Mouse (Mus musculus) hindbrain, embryonic 13.5 days (tissue): Measurements from ENCODE around the gene Mfsd4a. TPM values are rescaled to one million over a fixed set of nuclear protein-coding genes. Genes with fewer than 3 reads are reported as not detected.
A peak's percentile ranks its signal among the peaks of the same experiment; 100 is the strongest.

Experiments
- ATAC-seq: fragments of 200-750 bp; cut with Nextera tagmentation; 2 replicates; pipeline ENCODE4 v1.8.0; 2017; ENCODE audit warnings: moderate TSS enrichment; ENCODE audit not compliant: low FRiP score
- H3K27ac ChIP-seq: fragments of 300-500 bp; sonication (generic); 2 replicates; pipeline ENCODE4 v1.5.1; 2015; ENCODE audit warnings: inconsistent platforms, mild to moderate bottlenecking, moderate library complexity
- H3K27me3 ChIP-seq: fragments of 300-500 bp; sonication (generic); 2 replicates; pipeline ENCODE4 v1.6.1; 2015; ENCODE audit warnings: mild to moderate bottlenecking, inconsistent platforms
- H3K36me3 ChIP-seq: fragments of 300-500 bp; sonication (generic); 2 replicates; pipeline ENCODE4 v1.6.1; 2015; ENCODE audit warnings: mild to moderate bottlenecking, inconsistent platforms
- H3K4me1 ChIP-seq: fragments of 300-500 bp; sonication (generic); replicated peaks from 2 replicates; pipeline ENCODE4 v1.6.1; 2015; ENCODE audit warnings: inconsistent platforms
- H3K4me2 ChIP-seq: fragments of 300-500 bp; sonication (generic); 2 replicates; pipeline ENCODE4 v1.6.1; 2015; ENCODE audit warnings: inconsistent platforms, mild to moderate bottlenecking, moderate library complexity
- H3K4me3 ChIP-seq: fragments of 300-500 bp; sonication (generic); 2 replicates; pipeline ENCODE4 v1.5.1; 2015; ENCODE audit warnings: mild to moderate bottlenecking, inconsistent platforms
- H3K9ac ChIP-seq: fragments of 300-500 bp; sonication (generic); 2 replicates; pipeline ENCODE4 v1.6.1; 2015; ENCODE audit warnings: mild to moderate bottlenecking, inconsistent platforms
- H3K9me3 ChIP-seq: fragments of 300-500 bp; sonication (generic); 2 replicates; pipeline ENCODE4 v1.6.1; 2016; ENCODE audit warnings: inconsistent platforms
- WGBS: fragments of 180-500 bp; shearing (Covaris S2); methylation state at CpG from one replicate; pipeline ENCODE4 v1.1.7; 2015; 5-methylcytosine and 5-hydroxymethylcytosine counted together
- polyA plus RNA-seq: library from polyadenylated mRNA; unstranded; fragments of >200 nt; fragmentation: Nextera tagmentation; extraction: Ambion mirVana; gene quantifications from 2 replicates; pipeline ENCODE4 v1.2.1, GENCODE M21; 2015

Gene Mfsd4a
- polyA plus RNA-seq, 1 experiment from 2014 or later = 7.2 TPM

GRCm38 (mm10) chr1:132007828-132008827 is 59.7 kb downstream of the Mfsd4a start:
- no peaks in the 10 kb centered on the region for H3K9me3 ChIP-seq
- peak overlapping the region; percentile 64 for H3K4me2 ChIP-seq
- 1% methylated on average over 64 of the region's 72 CpGs for WGBS
- H3K4me3 ChIP-seq = peak overlapping the region; percentile 79
- H3K4me1 ChIP-seq = peaks cover 22% of the 10 kb centered on the region
- H3K9ac ChIP-seq = peak overlapping the region; percentile 92
- H3K27me3 ChIP-seq = no peaks in the 10 kb centered on the region
- peak; percentile 93 for ATAC-seq
- H3K27ac ChIP-seq = peak overlapping the region; percentile 98
- no peaks in the 10 kb centered on the region for H3K36me3 ChIP-seq

GRCm38 (mm10) chr1:132007282-132007815 is 60.5 kb downstream of the Mfsd4a start, which contains the start of gene Elk4:
TSS of gene Elk4 (plus strand) at chr1:132007607.
- Histone ChIP-seq H3K4me2 (peak within 1 kb of the TSS; percentile 64), H3K4me1 (peaks cover 22% of the 10 kb centered on the region), H3K9ac (peak within 1 kb of the TSS; percentile 92), H3K36me3 (no peaks in the 10 kb centered on the region), H3K27me3 (no peaks in the 10 kb centered on the region), H3K4me3 (peak within 1 kb of the TSS; percentile 79), H3K9me3 (no peaks in the 10 kb centered on the region), H3K27ac (peak within 1 kb of the TSS; percentile 98)
- WGBS = under 1% methylated on average over 59 of the region's 61 CpGs
- peak; percentile 94 for ATAC-seq

DNA sequence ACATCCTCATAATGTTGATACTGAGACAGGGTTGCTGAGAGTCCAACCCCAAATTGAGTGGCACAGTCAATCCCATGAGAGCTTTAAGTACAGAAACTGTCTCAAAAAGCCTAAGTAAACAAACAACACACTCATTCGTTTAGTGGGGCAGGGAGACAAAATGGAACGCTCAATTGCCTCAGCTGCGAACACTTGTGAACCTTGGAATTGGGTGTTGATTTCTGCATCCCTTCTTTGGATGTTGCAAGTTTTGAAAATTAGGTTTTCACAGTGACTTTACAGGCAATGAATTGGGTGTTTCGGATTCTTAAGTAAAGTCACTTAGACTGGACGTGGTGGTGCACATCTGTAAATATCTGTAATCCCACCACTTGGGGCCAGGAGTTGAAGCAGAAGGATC is 61.1 kb downstream of the Mfsd4a start:
- Histone ChIP-seq H3K9ac (peak overlapping the region; percentile 92; the same call in 1 of the 2 replicates), H3K36me3 (no peaks in the 10 kb centered on the region), H3K4me1 (peaks cover 22% of the 10 kb centered on the region), H3K9me3 (no peaks in the 10 kb centered on the region), H3K27me3 (no peaks in the 10 kb centered on the region), H3K4me3 (peak overlapping the region; percentile 79), H3K27ac (peak overlapping the region; percentile 98), H3K4me2 (peak overlapping the region; percentile 64)
- WGBS = 38% methylated on average over 5 of the region's 5 CpGs
- ATAC-seq = no peak

GRCm38 (mm10) chr1:132006046-132006445 is 61.8 kb downstream of the Mfsd4a start:
- no peak overlapping the region for H3K4me2 ChIP-seq
- ATAC-seq = no peak
- 91% methylated on average over 3 of the region's 3 CpGs for WGBS
- H3K4me3 ChIP-seq = no peak overlapping the region
- no peaks in the 10 kb centered on the region for H3K9me3 ChIP-seq
- H3K9ac ChIP-seq = no peak overlapping the region
- peaks cover 22% of the 10 kb centered on the region for H3K4me1 ChIP-seq
- H3K27me3 ChIP-seq = no peaks in the 10 kb centered on the region
- no peak overlapping the region for H3K27ac ChIP-seq
- no peaks in the 10 kb centered on the region for H3K36me3 ChIP-seq

DNA sequence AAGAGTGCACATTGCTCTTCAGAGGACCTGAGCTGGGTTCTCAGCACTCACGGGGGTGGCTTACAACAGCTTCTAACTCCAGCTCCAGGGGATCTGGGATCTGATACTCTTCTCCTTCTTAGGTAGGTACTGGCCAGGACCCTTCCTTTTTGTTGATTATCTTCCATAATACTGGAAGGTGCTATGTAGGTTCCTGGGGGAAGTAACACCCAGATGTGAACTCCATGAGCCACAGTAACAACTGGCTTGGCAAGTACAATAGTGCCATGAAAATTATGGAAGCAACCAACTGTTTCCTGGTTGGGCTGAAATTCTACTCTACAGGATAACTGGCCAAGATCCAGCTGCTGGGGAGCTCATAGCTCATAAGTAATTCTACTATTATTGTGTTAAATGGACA is 62.4 kb downstream of the Mfsd4a start:
- H3K36me3 ChIP-seq = no peaks in the 10 kb centered on the region
- peaks cover 22% of the 10 kb centered on the region for H3K4me1 ChIP-seq
- WGBS = 90% methylated on average over 1 of the region's 1 CpGs
- no peak overlapping the region for H3K4me3 ChIP-seq
- no peaks in the 10 kb centered on the region for H3K9me3 ChIP-seq
- no peak overlapping the region for H3K9ac ChIP-seq
- ATAC-seq = no peak
- H3K4me2 ChIP-seq = no peak overlapping the region
- H3K27ac ChIP-seq = no peak overlapping the region
- no peaks in the 10 kb centered on the region for H3K27me3 ChIP-seq

DNA sequence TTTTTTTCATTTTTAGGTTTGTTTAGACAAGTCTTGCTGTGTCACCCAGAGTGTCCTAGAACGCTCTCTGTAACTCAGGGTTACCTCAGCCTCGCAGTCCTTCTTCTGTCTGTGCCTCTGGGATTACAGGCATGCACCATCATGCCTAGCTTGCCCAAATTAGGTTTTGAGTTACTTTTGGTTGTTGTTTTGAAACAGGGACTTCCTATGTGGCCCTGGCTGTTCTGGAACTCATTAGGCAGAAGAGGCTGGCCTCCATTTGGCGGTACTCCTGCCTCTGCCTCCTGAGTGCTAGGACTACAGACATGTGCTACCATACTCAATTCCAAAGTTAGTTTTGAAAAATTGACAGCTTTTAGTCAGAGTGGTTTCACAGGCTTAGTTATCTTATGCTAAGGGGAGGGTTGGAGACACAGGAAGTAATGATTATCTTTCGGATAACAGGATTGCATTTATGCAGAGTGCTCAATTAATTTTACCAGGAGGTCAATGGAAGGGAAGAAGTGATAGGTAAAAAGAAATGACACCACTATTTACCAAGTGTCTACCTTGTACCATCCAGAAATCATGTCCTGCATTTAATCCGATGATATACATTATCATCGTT is 63.2 kb downstream of the Mfsd4a start:
- Histone ChIP-seq H3K9ac (no peak overlapping the region), H3K4me3 (no peak overlapping the region), H3K27me3 (no peaks in the 10 kb centered on the region), H3K4me1 (peaks cover 18% of the 10 kb centered on the region), H3K4me2 (no peak overlapping the region), H3K36me3 (no peaks in the 10 kb centered on the region), H3K27ac (no peak overlapping the region), H3K9me3 (no peaks in the 10 kb centered on the region)
- ATAC-seq = no peak
- 87% methylated on average over 6 of the region's 6 CpGs for WGBS

- Histone ChIP-seq H3K9ac (no peak overlapping the region), H3K4me2 (no peak overlapping the region), H3K4me1 (peaks cover 10% of the 10 kb centered on the region), H3K27me3 (no peaks in the 10 kb centered on the region), H3K36me3 (no peaks in the 10 kb centered on the region), H3K9me3 (no peaks in the 10 kb centered on the region), H3K4me3 (no peak overlapping the region), H3K27ac (no peak overlapping the region)
- no peak for ATAC-seq
- 67% methylated on average over 1 of the region's 1 CpGs for WGBS
These were observed 64.0 kb downstream of the Mfsd4a start for GRCm38 (mm10) chr1:132003817-132004216.

DNA sequence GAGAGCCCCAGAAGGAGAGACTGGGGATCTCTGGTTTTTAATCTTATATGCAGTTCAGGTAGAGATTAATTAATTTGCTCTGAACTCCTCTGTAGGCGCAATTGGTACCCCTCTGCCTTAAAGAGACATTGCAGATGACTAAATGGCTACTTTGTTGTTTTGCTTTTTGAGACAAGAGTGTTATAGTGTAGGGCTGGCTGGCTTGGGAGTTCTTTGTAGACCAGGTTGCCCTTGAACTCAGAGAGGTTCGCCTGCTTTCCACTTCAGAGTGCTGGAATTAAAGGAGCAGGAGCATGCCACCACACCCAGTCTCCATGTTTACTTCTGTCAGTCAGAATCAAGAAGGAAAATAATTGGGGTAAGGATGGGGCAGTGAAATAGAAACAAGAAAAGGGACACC is 64.8 kb downstream of the Mfsd4a start:
- no peak overlapping the region for H3K4me2 ChIP-seq
- no peak for ATAC-seq
- 79% methylated on average over 2 of the region's 2 CpGs for whole genome bisulfite sequencing
- H3K4me1 ChIP-seq = peaks cover 5% of the 10 kb centered on the region; the same call in 1 of the 2 replicates
- H3K27ac ChIP-seq = no peak overlapping the region
- H3K9me3 ChIP-seq = no peaks in the 10 kb centered on the region
- H3K36me3 ChIP-seq = no peaks in the 10 kb centered on the region
- no peak overlapping the region for H3K9ac ChIP-seq
- no peaks in the 10 kb centered on the region for H3K27me3 ChIP-seq
- no peak overlapping the region for H3K4me3 ChIP-seq

- Histone ChIP-seq H3K27ac (no peak overlapping the region), H3K27me3 (no peaks in the 10 kb centered on the region), H3K9me3 (no peaks in the 10 kb centered on the region), H3K36me3 (no peaks in the 10 kb centered on the region), H3K4me3 (no peak overlapping the region), H3K9ac (no peak overlapping the region), H3K4me2 (no peak overlapping the region), H3K4me1 (peaks cover 5% of the 10 kb centered on the region; the same call in 1 of the 2 replicates)
- 86% methylated on average over 4 of the region's 4 CpGs for WGBS
- no peak for ATAC-seq
These were observed 66.0 kb downstream of the Mfsd4a start for GRCm38 (mm10) chr1:132001880-132002330.

GRCm38 (mm10) chr1:132000506-132000905 is 67.4 kb downstream of the Mfsd4a start:
- H3K4me3 ChIP-seq = no peak overlapping the region
- ATAC-seq = no peak

GRCm38 (mm10) chr1:131995062-131995461 is 72.8 kb downstream of the Mfsd4a start:
- 38% methylated on average over 4 of the region's 4 CpGs for WGBS
- no peak overlapping the region for H3K4me3 ChIP-seq
- H3K9ac ChIP-seq = no peak overlapping the region
- H3K4me1 ChIP-seq = no peaks in the 10 kb centered on the region
- no peak for ATAC-seq
- H3K4me2 ChIP-seq = no peak overlapping the region
- no peak overlapping the region for H3K27ac ChIP-seq
- H3K27me3 ChIP-seq = no peaks in the 10 kb centered on the region
- no peaks in the 10 kb centered on the region for H3K9me3 ChIP-seq
- H3K36me3 ChIP-seq = no peaks in the 10 kb centered on the region

More at GRCm38 (mm10) chr1:132000506-132000905, 67.4 kb downstream of the Mfsd4a start:
- Histone ChIP-seq H3K27me3 (no peaks in the 10 kb centered on the region), H3K4me1 (no peaks in the 10 kb centered on the region), H3K4me2 (no peak overlapping the region), H3K36me3 (no peaks in the 10 kb centered on the region), H3K9me3 (no peaks in the 10 kb centered on the region), H3K27ac (no peak overlapping the region), H3K9ac (no peak overlapping the region)
